Mouse (Mus musculus) liver, embryonic 14.5 days (tissue): ENCODE results near the gene Ndc80.

Source experiments
- CTCF ChIP-seq: IDR thresholded peaks from 2 replicates; pipeline ENCODE4 v1.5.1; 2016; ENCODE audit warnings: antibody characterized with exemption, low read depth, control low read depth
- EP300 ChIP-seq: IDR thresholded peaks from 2 replicates; pipeline ENCODE4 v1.6.1; 2016; ENCODE audit warnings: antibody characterized with exemption, low read depth

GRCm38 (mm10) chr17:71486231-71486851, 40.3 kb downstream of the Ndc80 start:
- TF ChIP-seq EP300: no peak
- TF ChIP-seq CTCF: no peak
